Mouse (Mus musculus) telencephalon, adult 2 months (tissue): Measurements from ENCODE around the gene Pde1b.

Experiments
- DNase-seq: peaks from one replicate; pipeline ENCODE4 v3.0.0-alpha.2; 2011; ENCODE audit warnings: low read depth, low spot score

Gene Pde1b

DNA sequence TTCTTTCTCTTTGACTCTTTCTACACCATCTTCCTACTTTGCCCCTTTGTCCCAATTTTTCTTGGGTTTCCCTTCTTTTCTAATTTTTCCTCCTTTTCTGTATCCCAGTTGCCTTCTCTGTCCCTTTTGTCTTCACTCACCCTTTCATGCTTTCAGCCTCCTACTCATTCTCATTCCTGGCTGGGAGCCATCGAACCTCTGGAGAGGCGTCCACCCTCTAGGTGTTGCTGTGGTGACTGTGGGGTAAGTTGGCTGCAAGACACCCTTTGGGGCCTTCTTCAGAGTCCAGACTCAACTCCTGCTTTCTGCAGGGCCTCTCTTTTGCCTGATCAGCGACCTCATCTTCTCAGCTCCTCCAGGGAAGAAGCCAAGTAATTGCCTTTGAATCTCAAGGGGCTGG lies 6.5 kb downstream of the Pde1b start:
- DNase-seq: no peak

DNA sequence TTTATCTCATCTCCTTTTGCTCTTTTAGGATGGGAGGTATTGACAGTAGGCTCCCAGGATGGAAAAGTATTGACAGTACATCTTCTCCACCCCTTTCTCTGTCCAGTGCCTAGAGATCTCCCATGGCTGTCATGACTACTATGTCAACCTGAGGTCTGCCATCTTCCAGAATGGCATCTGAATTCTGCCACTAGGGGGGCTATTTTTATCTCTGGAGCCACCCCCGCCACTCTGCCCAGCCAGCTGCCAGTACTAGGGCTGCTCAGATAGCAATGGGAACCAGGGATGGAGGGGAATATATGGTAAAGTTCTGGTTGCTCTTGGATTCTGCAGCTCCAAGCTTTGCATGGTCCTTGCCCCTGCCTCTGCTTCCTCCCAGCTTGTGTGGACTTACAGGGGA lies 8.8 kb downstream of the Pde1b start:
- DNase-seq: no peak

DNA sequence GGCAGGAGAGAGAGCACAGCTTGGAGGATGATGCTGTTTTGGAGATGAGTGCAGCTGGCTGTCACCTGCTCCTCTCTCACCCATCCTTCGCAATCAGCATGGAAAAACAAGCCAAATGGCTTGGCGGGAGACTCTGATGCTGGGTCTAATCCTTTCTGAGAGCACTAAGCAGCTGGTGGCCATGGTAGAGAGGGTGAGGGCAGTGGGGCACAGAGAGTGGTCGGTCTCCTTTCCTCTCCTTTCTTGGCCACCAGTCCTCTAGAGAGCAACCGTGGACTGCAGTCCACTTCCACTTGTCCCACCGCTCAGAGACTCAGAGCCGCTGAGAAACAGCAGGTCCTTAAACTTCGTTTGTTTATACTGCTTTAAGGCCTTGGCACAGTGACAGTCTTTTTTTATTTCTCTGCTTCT lies 10.8 kb downstream of the Pde1b start:
- DNase-seq: no peak

DNA sequence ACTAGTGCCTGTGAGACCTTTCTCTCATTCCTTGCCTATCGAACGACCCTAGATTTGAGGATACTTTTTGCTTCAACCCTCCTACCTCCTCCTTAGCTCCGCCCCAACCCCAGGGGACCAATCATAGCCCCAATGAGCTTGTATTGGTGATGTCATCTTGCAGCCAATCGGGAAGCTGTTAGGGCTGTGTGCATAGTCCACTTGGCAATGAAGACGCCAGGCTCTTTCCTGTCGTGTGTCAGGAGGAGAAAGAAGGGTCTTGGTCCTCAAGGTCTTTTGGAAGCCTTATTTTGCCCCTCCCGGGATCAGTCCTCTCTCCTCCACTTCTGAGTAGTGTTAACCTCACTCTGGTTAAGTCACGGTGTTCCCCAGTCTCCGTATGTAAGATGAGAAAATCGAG lies 11.3 kb downstream of the Pde1b start:
- peak; percentile 81 for DNase-seq

DNA sequence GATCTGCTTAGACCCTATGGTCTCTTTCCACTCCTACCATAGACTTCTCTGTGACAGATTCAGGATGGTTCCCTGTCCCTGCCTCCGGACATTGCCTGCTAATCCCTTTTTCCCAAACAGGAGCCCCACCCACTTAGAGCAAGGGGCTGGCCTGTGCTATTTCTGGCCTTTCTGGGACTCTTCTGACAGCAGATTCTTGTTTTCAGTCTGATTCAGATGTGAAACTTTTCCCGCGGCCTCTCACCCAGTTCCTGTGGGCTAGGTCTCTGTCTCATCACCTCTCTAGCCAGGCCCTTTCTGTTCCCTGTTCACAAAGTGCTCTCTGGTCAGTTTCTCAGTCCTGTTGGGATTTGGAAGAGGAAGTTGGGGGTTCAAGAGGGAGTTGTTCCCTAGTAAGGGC lies 12.1 kb downstream of the Pde1b start:
- no peak for DNase-seq

DNA sequence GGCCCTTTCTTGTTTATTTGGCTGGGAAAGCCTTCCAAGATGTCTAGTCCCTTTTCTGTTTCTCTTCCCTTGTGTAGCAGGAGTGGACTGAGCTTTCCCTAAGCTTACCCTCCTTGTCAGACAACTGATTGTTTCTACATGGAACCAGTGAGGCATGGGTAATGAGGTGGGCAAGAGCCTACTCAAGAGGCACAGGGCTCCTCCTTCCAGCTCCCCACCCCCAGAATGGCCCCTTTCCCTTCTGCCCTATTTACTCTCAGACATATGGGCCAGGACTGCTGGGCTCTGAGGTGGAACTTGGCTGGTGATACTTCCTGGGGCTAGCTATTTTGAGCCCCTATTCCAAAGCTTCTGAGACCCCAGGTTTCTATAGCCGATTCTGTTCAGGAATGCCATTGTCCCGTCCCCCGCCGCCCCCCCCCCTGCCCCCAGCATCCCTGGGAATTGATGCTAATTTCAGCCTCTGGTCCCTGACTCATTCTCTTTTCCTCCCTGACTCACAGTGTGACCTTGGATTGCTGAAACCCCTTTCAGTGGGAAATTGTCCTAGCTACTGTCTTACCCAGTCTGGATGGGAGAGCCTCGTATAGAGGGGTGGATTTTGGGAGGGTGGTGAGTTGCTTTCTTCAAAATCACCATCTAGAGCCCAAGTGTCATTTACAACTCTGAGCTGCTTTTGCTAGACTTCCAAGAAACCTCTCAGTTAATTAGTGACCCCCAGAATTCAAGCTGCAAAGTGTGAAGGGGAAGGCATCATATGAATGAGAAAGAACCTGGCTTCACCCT lies 16.0 kb downstream of the Pde1b start:
- no peak for DNase-seq

DNA sequence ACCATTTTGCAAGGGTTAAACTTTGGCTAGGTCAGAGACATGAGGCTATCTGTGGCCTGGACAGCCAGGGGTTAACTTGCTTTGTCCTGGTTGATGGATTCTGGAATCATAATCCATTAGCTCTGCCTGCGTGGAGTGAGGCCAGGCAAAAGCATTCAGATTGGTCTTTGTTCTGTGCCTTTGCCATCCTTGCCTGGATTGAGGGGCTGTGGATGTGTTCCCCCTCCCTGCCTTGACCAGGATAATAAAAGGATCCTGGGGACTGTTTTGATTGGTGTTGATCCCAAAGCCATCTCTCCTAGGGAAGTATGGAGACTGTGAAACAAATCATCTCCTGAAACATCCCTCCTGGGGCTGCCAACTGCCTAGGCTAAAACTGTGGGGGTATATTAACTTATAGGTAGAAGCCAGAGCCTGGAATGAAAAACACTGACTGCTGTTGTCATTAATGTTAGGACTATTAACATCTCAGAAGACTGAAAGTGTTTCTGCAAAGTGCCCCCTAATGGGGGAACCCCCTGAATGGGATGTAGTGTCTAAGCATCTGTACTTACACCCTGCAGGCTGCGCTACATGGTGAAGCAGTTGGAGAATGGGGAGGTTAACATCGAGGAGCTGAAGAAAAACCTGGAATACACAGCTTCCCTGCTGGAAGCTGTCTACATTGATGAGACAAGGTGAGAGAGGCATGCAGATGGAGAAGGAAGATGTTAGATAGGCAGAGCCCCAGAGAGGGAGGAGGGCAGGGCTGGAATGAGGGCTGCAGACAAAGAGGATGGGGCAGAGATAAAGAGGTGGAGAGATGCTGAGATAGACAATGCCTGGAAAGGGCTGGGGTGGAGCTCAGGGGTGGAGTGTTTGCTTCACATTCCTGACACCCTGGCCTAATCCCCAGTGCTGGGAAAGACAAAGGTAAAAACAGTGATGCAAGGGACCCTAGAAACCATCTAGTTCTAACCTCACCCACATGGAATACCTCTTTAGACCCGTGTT lies 16.8 kb downstream of the Pde1b start:
- no peak for DNase-seq

DNA sequence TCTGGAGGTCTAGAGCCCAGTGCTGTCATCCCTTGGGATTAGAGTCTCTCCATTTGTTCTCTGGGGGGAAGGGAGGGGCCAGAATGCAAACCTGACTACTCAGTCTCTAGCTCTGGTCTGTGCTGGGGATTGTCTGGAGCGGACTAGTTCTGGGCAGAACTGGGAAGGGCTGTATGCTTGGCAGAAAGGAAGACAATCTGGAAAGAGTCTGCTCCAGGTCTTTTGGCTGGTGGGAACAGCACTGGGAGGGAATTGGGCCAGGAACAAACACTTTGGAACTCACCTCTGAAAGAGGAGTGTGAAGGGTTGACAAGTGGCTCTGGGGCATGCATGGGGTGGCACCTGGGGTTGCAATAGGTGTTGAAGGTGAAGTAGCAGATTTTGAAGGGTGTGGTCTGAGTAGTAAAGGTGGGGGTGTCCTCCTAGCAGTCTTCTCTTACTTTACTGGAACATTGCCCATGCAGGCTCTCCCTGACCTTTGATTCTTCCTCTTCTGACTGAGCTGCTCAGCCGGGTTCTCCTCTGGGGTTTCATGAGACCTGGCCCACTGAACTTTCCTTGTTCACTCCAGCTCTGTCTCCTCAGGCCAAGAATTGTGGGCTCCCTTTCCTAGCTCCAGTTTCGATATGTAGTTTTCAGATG lies 19.7 kb downstream of the Pde1b start:
- DNase-seq: no peak

DNA sequence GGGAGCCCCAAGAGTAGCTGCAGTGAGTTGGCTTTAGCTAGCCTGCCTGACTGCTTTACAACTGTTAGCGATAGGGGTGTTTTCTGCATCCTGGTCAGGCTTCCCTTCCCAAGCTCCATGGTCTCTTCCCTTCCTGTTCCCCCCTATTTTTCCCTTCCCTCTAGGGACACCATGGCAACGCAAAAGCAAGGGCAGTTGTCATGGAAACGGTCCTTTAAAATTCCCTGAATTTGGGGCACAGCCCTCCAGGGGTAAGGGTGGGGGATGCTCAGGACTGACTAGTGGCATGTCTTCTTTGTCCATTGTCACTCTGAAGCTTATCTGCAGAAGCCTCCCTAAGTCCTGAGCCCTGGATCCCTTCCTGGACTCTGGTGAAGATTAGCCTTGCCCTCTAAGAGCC lies 20.3 kb downstream of the Pde1b start:
- DNase-seq: no peak

DNA sequence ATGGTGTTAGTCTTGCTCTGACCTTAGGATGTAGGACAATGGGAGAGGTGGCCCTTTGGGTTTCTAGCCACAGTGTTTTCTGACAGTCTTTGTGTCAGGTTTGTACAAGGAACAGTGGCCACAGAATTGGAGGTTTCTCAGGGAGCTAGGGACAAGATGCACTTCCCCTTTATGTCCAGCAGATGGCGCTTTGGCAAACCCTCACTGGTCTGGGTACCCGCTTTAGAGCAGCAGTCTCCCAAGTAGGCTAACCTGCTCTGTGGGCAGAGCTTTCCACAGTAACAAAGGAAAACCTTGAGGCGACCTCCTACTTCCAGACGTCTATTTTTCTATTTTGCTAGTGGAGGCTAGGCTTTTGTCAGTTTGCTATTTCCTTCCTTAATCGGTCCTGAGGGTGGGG lies 27.5 kb downstream of the Pde1b start:
- no peak for DNase-seq

DNA sequence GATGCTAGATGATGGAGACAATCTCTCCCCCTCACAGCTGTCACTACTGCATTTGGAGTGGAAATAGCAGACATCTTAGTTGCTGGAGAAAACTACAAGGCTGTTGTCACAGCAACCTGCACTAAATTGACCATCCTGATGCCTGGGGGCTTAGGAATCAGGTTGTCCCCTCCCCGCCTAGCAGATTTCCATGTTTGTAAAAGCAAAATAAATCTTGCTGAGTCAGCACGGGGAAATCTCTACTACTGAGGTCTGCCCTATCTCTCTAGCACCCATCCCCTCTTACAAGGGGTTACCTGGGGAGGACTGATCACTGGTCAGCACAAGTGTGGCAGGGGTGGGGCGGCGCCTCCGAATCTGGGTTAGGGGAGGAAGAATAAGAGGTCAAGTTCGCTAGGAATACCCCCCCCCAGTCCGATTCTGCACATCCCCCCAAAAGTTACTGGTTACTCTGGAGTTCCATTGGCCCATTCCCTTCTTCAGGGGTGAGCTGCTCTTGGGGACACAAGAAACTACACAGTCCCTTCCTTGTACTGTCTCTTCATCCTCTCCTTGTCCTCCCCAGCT lies 31.3 kb downstream of the Pde1b start:
- DNase-seq: no peak

DNA sequence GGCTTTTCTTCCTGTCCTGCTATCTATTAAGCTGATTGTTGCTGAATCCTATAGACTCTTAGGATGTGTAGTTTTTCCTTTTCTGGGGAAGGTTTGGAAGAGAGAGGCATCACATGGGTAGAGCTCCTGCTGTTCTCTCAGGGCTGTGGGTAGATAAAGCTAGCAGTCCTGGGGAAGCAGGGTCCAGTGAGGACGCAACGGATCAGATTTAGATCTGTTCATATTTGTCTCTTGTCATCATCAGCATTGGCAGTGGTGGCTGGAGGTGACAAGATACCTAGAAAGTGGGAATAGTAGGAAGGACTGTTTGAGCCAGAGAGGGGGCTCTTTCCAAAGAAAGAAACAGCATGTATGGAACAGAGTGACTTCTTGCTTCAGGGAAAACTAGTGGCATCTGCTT lies 32.2 kb downstream of the Pde1b start:
- no peak for DNase-seq

DNA sequence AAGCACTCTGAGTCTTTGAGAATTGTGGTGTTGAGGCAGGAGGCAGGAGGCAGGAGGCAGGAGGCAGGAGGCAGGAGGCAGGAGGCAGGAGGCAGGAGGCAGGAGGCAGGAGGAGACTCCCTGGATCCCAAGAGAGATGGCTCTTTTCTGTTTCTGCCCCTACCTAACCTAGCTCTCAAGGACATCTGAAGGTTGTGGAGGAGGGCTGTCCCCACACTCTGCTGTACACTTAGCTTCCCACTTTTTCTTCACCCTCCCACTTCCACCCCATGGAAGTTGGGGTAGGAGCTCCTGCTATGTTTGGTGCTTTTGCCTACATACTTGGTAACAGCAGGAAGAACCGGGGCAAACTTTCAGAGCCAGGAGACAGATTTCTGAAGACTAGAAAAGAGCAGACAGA lies 33.0 kb downstream of the Pde1b start:
- no peak for DNase-seq

DNA sequence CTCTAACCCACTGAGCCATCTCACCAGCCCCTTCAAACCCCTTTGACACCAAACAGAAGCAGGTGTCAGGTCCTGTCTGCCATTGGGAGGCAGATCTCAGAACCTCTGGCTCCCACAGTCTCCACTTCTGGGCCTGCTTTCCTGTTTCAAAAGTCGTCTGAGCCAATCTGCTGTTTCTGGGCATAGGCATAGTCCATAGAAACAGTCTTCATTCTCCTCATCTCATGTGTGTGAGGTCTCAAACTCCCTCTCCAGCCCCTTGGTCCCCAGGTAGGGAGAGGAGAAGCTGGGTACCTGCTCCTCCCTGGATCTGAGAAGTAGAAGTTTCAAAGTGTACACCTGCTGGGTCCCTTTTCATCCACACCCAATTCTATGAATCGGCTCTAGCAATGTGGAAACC lies 33.6 kb downstream of the Pde1b start:
- DNase-seq: no peak

DNA sequence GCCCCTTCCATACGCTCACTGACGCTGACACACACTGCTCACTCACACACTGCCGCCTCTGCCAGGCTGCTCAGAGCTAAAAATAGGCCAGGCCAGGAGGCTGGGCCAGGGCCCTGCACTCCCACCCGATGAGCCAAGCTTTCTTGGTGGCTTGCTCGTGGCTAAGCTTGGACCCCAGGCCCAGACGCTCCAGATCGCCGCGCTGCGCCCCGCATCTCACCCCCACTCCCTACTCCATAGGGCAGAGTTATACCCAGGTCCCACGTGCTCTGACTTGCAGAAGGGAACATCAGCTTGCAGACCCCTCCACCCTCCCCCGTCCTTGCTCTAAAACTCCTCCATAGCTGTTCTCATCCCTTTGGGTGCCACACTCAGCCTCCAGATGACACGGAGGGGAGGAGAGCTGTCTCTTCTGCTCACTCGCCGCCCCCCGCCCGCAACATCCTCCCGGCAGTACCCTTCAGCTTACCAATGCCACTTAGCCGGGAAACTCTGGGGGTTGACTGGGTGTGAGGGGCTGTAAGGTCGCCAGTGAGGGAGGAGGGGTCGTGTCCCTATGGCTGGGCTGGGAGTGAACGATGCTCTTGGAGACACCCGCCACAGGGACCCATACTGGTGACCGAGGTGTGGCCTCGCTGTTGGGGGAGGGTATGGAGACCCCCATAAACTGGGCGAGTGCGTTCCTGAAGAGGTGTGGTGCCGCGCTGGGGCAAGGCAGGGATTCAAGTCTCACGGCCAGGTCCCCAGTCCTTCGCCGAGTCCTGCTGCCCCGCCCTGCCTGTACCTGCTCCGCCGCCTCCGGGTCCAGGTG lies 34.4 kb downstream of the Pde1b start:
- no peak for DNase-seq

DNA sequence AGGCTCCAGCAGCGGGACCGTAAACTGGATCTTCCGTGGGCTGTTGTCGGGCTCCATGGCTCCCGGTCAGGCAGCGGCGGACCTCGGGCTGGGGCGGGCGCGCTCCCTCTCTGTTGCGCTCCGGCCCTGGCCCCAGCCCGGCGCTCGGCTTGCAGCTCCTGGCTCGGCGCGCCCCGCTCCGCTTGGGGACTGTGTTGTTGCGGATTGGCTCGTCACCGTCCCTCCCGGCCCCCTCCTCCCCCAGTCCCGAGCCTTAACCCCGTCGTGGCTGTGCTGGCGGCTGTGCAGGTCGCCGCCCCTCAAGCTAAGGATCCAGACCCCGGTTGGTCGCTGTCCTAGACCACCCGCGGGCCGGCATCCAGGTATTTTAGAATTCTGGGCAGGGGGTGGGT lies 35.0 kb downstream of the Pde1b start, which contains the start of gene Ppp1r1a:
Gene Ppp1r1a, minus strand, starts transcription at position 182 of the 392 bp plus-strand sequence.
- DNase-seq: no peak

DNA sequence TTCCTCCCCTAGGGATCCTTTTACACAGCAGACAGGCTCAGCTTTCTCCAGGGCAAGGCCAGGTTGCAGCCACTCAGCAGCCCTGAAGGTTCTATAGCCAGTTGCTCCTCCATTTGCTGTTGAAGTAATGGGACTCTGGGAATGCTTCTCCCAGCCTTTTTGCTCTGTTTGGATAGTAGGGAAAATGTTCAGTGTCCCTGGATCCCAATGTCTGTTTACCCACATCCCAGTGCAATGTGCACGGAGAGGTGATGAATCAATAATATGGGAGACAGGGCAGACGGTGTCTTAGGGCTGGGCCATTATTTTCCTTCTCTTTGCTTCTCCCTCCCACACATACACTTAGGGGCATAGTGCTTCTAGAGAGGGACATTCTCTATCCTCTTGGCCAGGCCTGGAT lies 36.4 kb downstream of the Pde1b start:
- no peak for DNase-seq

DNA sequence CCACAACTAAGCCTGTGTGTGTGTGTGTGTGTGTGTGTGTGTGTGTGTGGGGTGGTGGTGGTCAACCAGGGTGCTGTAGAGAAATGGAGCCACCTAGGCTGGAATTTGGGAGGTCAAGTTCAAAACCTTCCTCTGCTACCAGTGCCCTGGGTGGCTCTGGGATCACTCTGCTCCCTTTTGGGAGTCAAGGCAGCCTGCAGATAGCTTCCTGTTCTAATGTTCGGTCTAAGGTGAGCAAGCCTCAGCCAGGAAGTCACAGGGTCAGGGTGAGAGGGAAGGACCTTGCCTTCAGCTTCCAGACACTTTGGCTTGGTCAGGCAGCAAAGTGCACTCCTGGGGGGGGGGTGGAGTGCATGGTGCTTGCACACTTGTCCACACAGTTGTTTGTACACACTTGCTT lies 37.8 kb downstream of the Pde1b start:
- DNase-seq: no peak

DNA sequence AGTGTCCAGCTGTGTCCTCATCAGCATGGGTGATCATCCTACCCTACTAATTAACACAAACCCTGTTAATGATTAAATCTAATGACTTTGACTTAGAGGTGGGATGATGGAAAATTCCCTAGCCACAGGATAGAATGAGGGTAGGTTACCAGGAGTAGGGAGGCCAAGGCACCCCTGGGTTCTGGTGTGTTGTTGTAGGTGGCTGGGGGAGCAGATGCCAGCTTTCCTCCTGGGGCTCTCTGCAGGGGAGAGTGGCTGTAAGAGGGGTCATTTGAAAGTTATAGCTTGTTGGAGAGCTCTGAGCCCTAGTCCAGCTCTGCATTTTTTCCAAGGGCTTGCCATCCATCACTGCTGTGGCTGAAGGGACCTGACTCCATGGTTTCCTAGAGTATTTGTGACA lies 39.7 kb downstream of the Pde1b start:
- DNase-seq: no peak

DNA sequence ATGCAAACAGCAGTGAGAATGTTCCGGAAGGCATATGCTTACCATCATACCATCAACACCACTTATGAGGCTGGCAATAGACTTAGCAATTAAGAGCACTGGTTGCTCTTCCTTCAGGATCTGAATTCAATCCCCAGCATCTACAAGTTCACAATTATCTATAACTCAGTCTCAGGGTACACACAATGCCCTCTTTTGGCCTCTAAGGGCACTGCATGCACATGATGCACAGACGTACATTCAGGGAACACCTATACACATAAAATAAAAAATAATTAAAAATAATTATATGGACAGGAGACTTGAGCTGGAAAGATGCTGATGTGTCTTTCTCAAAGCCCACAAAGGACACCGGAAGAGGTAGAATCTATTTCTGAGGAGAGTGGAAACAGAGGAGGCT lies 45.1 kb downstream of the Pde1b start:
- DNase-seq: no peak

DNA sequence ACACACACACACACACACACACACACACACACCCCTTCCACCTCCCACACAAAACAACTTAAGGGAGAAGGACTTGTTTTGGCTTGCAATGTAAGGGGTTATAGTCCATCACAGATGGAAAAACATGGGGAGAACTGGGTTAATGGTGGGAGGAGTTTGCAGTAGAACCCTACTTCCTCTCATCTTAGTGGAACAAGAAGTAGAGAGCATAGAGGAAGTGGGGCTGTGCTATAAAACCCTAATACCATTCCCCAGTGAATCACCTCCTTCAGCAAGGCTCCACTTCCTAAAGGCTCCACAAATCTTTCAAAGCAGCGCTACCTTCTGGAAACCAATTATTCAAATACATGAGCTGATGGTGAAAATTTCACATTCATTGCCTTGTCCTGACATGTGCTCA lies 46.6 kb downstream of the Pde1b start:
- DNase-seq: no peak
